Mouse (Mus musculus) liver, adult (tissue): ENCODE data around the gene Mthfd1l.

Source experiments
- GATA4 ChIP-seq: IDR thresholded peaks from 2 replicates; pipeline ENCODE4 v1.6.1; 2014; ENCODE audit warnings: mild to moderate bottlenecking, low read length; ENCODE audit not compliant: insufficient replicate concordance

The Mthfd1l gene

DNA sequence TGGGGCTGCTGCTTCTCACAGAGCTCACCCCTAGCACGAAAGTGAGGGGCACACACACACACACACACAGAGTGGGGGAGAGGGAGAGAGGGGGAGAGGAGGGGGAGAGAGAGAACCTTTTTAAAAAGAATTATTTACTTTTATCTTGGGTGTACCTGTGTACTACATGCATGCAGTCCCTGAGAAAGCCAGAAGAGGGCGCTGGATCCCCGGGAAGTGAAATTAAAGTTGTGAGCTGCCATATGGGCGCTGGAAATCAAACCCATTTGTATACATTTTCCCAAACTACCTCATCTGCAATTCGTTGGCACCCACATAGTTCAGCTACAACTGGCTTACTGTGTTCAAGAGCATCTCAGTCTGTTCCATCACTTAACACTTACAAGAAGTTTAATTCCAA lies 14.3 kb upstream of the Mthfd1l start:
- TF ChIP-seq GATA4: no peak

- TF ChIP-seq GATA4: no peak
These were observed 3.9 kb upstream of the Mthfd1l start for GRCm38 (mm10) chr10:3969026-3969425.

GRCm38 (mm10) chr10:3972237-3972636 lies 681 bp upstream of the Mthfd1l start:
- no peak for TF ChIP-seq GATA4

- no peak for TF ChIP-seq GATA4
These were observed 712 bp downstream of the Mthfd1l start for GRCm38 (mm10) chr10:3973589-3974070.

DNA sequence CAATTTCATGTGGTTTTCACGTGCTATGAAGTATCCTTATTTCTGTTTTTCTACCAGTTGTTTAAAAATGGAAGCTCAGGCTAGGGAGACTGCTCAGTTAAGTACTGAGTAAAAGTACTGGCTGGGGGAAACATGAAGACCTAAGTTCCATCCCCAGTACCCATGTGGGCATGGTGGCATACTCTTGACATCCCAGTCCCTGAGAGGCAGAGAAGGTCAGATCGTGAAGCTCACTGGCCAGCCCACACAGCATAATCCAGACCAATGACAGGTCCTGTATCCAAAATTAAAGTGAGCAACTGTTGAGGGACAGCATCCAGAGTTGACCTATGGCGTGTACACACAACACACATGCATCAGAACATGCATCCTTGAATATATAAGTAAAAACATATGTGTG lies 1.5 kb downstream of the Mthfd1l start:
- no peak for TF ChIP-seq GATA4

GRCm38 (mm10) chr10:3975898-3976622 lies 3.1 kb downstream of the Mthfd1l start:
- no peak for TF ChIP-seq GATA4

DNA sequence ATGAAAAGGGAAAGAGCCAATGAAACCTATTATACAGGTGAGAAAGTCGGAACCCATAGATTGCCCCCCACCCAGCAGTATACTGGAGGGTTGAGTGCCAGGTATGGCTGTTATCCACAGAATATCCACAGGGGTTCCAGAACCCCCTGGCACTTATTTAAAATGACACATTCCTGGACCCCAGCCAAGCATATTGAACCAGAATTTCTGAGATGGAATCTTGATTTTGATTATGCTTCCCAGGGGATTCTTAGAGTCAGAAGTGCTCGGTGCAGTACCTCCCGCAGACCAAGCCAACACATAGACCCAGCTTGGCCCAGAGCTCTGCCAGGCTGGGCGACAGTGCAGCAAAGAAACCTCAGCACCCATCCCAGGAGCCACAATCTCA lies 3.7 kb downstream of the Mthfd1l start:
- no peak for TF ChIP-seq GATA4

- TF ChIP-seq GATA4: no peak
These were observed 5.4 kb downstream of the Mthfd1l start for GRCm38 (mm10) chr10:3978326-3978725.

- TF ChIP-seq GATA4: no peak
These were observed 6.0 kb downstream of the Mthfd1l start for GRCm38 (mm10) chr10:3978792-3979488.

GRCm38 (mm10) chr10:3980231-3980630 lies 7.3 kb downstream of the Mthfd1l start:
- TF ChIP-seq GATA4: no peak

GRCm38 (mm10) chr10:3990295-3990883 lies 17.5 kb downstream of the Mthfd1l start:
- TF ChIP-seq GATA4: no peak

- TF ChIP-seq GATA4: no peak
These were observed 20.6 kb downstream of the Mthfd1l start for GRCm38 (mm10) chr10:3993365-3994102.

DNA sequence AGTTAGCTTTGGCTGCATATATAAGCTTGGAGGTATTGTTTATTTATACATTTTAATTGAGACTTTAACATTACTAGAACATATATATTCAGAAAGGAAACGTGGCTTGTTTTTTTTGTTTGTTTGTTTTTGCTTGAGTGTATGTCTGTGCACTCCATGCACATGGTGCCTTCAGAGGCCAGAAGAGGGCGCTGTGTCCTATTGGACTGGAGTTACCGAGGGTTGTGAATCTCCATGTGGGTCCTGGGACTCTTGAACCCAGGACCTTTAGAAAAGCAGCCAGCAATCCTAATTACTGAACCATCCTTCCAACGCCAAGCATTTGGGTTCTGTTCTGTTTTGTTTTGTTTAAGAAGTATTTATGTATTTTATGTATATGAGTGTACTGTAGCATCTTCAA lies 22.4 kb downstream of the Mthfd1l start:
- TF ChIP-seq GATA4: no peak

- TF ChIP-seq GATA4: no peak
These were observed 23.4 kb downstream of the Mthfd1l start for GRCm38 (mm10) chr10:3996170-3996876.
